Mouse (Mus musculus) WW6 (cell line): ENCODE data around the gene Gcfc2.

Experiments
- DNase-seq: peaks from one replicate; pipeline ENCODE4 v3.0.0-alpha.2; 2013; ENCODE audit warnings: low read depth, low spot score

The Gcfc2 gene

DNA sequence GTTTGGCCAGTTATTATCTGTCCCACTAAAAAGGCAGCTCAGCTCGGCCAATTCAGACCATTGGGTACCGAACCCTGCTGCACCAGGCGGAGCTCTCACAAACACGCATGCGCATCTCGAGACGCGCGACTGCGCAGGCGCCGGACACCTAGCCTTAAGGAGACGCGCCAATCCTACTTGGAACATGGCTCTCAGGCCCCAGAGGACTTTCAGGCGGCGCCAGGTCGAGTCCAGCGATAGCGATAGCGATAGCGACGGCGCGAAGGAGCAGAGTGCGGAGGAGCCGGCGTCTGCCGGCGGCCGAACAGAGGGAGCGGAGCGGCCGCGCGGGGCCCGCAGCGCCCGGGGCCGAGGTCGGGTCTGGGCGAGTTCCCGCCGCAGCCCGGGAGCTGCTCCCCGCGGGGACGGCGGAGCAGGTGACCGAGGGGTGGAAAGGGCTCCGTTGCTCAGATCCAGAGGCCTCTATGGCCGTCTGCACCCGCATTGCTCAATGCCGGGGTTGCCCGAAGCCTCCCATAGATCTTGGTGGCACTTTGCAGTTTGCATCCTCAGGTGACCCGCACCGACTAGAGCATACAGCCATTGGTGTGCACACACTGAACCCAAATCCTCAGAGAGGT lies at the start of gene Gcfc2:
Gcfc2 (plus strand) TSS at position 147 of the 620 bp plus-strand sequence.
- peak; percentile 83 for DNase-seq

- DNase-seq: no peak
Measured at GRCm38 (mm10) chr6:81895678-81896230, 27.7 kb upstream of the Gcfc2 start.

DNA sequence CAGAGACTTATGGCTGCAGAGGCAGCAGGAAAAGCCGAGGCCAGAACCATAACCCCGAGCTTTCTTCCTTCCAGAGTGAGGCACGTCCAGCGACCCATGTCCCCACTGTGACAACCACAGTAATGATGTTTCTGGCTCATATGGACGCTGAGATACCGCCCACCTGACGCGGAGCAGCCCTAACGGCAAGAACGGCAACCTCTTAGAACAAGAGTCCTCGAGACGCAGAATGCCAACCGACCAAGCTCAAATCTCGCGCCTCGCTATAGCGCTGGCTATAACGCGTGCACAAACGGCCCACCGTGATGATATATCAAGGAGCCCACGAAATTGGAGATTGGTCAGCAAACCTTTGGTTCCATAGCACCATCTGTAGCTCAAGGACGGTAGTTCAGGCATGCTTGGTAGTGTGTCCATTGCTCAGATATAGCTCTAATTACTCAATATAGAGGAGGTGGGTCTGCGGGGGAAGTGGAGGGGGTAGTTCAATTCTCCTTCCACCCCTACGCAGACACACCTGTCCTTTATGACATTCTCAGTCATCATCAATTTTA lies 13.1 kb upstream of the Gcfc2 start:
- no peak for DNase-seq

GRCm38 (mm10) chr6:81911244-81911643 lies 12.2 kb upstream of the Gcfc2 start:
- no peak for DNase-seq

DNA sequence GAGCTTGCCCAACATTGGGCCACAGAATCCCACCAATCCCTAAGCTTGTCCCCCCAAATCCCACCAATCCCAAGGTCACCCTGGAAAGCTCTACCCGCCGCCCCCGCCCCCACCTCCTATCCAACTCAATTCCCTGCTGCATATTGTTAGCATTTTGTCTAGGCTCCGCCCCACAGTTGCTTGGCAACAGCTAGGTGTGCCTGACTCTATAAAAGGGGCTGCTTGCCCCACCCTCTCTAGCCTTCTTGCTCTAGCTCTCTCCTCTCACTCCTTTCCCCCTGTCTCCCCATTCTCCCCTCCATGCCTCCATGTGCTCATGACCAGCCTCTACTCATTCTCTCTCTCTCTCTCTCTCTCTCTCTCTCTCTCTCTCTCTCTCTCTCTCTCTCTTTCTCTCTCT lies 11.8 kb upstream of the Gcfc2 start:
- no peak for DNase-seq

DNA sequence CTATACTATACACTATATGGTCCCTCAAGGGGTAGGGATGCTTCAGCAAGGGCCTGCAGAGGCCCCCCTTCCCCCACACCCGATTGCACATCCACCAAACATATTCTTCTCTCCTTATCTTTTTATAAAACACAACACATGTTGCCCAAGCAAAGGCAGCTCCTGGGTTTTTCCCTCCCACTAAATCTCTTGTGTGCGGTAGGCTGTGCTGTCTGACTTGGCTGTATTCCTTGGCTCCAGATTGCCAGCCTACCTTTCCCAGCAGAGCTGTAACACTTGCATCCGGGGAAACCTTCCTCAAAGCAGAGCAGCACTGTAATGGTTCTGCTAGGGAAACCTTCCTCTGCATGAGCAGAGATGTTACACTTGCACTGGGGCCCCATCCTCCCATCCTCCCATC lies 11.3 kb upstream of the Gcfc2 start:
- DNase-seq: no peak

DNA sequence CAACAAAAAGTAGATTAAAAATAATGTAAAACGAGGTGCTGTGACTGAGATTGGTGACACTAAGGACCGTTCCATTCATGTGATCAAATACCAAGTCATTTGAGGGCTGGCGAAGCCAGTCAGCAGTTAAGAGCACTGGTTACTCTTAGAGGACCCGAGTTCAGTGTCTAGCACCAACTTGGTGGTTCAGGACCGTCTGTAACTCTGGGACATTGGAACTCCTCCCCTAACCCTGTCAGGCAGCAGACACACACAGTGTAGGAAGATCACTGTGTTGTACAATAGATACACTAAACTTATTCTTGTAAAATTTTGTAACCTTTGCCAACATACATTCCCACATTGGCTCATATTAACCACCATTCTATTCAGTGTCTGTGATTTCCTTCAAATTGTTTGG lies 835 bp downstream of the Gcfc2 start:
- no peak for DNase-seq

DNA sequence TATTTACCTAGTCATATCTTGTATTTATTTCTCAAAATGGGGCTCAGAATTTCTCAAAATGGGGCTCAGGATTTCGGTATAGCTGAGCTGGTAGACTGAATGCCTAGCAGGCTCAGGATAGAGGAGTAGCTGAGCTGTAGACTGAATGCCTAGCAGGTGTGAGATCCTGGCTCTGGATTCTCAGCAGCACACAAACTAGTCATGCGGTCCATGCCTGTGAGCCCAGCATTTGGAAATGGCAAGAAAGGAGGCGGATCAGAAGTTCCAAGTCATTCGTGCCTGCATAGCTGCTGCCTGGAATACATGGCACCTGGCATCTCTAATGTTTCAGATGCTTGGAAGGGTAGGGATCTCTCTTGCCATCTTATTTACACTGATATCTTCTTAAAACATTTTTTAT lies 5.9 kb downstream of the Gcfc2 start:
- DNase-seq: no peak

GRCm38 (mm10) chr6:81933281-81933680 lies 9.8 kb downstream of the Gcfc2 start:
- DNase-seq: no peak

DNA sequence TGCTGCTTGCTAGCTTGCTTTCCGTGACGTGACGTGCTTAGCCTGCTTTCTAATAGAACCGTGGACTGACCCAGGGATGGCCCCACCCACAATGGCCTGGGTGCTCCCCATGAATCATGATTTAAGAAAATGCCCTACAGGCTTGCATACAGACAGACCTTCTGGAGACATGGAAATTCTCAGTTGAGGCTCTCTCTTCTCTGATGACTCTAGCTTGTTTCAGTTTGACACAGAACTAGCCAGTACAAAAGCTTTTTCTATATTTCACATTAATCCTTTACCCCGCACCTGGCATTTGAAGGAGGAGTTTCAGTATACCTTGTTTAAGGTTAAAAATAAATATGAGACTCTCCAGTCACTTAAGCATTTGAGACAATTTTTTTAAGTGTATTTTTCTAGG lies 18.2 kb downstream of the Gcfc2 start:
- no peak for DNase-seq

- DNase-seq: no peak
Measured at GRCm38 (mm10) chr6:81943281-81943680, 19.8 kb downstream of the Gcfc2 start.

GRCm38 (mm10) chr6:81944432-81944831 lies 21.0 kb downstream of the Gcfc2 start:
- no peak for DNase-seq

DNA sequence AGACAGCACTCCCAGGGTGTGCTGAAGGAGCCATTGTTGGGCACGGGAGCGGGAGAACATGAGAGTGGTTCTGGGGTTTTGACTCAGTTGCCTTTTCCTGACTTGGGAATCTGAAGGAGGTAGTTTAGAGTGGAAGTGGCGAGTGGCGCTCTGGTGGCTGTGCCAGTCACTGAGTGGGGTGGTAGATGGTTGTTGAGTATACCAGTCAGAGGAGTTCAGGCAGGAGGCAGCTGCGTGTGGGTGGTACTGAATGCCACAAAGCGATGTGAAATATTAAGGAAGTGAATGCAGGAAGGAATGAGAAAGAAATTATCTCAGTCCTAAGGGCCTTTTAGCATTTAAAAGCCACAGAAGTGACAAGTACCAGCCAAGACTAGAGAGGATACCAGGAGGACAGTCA lies 23.4 kb downstream of the Gcfc2 start:
- DNase-seq: no peak

- DNase-seq: no peak
Measured at GRCm38 (mm10) chr6:81955133-81955532, 31.7 kb downstream of the Gcfc2 start.

DNA sequence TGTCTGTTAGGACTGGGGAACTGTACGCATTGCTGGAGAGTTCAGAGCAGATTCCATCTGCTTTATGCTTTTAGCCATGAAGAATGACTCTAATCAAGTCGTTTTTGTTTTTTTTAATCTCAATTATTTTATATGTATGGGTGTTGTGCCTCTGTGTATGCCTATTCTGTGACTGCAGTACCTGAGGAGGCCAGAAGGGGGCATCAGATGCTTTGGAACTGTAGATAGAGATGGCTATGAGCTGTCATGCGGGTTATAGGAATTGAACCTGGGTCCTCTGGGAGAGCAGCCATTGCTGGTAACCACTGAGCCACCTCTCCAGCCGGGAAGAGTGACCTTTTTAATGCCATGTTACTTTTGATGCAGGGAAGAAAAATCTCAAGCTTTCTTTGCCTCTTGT lies 32.9 kb downstream of the Gcfc2 start:
- no peak for DNase-seq

DNA sequence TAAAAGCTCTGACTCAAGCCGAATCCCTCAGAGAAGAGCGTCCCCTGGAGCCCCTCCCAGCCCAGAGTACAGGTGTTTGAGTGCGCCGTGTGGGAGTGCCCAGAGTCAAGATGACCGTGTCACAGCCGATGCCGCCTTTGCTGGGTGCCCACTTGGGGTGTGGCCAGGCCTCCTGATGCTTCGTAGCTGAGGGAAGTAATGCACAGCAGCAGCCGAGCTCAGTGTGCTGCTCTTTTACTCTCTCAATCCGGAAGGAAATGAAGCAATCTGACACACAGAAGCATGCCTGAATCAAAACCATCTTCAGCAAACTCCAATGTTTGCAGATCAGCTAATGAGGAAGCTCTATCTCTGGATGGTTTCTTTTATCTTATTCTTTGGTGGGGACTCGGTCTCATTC lies 34.5 kb downstream of the Gcfc2 start:
- no peak for DNase-seq

DNA sequence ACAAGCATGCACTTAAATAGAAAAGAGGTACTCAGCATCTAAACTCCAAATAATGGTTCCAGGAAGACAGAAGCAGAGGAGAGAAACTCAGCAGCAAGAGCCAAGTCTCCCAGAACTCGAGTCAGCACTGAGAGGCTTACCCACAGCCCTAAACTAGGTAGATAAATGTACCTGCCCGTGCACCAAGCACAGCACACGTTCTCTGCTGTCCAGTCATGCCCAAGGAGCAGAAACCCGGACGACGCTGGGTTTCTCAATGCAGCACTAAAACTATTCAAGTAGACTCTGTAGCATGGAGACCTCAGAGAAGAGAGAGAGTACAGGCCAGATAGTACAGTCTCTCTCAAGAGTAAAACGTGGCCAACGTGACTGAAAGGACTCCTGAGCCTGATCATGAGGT lies 36.4 kb downstream of the Gcfc2 start:
- no peak for DNase-seq

GRCm38 (mm10) chr6:81960284-81960683 lies 36.8 kb downstream of the Gcfc2 start:
- no peak for DNase-seq

DNA sequence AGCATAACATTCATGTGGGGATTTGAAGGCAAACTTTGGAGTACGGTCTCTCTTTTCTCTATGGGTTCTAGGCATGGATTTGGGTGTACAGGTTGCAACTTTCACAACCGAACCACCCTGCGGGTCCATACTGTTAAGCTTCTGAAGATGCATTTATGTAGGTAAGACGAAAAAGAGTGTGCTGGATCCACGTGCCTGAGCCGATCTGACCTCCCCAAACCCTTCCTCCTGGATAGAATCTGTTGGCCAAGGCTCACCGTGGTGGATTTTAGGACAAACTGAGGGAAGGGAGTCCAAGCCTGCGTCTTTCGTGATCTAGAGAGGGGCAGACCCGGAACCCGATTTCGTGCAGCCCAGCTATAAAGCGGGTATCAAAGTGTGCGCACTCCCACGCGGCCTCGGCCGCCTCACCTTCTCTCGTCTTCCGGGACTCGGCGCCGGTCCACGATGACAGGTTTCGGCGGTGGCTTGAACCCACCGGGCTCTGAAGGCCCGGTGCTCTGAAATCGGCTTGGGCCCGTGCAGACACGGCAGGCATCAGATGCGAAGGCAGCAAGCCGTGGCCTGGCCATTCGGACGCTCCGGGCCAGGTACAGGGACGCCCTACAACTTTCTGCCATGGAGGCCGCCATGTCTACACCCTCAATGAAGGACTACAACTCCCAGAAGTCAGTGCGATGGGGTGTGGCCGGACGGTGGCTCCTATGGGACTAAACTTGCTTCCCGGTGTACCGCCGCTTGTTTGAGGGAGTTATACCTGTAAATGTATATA lies 42.0 kb downstream of the Gcfc2 start, which contains the start of gene Mrpl19:
Mrpl19 (minus strand) TSS at position 663 of the 772 bp plus-strand sequence.
- peak; percentile 62 for DNase-seq

DNA sequence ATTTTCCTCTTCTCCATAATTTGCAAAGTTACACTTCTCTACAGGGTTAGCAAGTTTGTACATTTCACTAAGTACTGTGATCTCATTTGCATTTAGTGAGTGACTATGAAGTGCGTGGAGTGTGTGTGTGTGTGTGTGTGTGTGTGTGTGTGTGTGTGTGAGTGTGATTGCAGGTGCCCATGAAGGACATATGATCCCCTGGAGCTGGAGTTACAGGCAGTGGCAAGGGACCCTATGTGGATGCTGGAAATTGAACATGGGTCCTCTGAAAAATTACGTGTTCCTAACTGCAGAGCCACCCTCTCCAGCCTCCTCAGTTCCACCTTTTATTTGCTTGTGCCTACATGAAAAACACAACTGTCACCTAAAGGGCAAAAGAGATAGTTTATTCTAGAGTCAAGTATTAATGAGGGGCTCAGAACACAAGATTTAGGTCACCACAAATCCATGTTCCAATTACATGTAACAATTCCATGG lies 42.6 kb downstream of the Gcfc2 start:
- no peak for DNase-seq

GRCm38 (mm10) chr6:81971196-81971595 lies 47.7 kb downstream of the Gcfc2 start:
- no peak for DNase-seq

DNA sequence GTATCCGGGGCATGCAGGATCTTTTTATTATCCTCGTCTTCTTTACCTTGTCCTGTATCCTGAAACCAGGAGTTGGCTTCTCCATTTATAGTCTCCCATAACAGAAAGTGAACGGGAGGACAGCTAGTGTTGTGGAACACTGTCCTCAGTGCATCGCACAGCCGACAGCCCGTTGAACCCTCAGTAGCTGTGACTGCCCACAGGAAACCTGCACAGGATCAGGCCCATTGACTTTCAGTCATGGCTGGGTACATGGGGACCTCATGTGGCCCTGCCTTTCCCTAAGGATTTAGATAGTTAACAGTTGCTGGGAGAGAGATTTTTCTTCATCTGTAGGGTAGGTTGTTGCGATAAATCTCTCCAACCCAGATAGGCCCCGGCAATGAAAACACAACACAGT lies 49.1 kb downstream of the Gcfc2 start:
- DNase-seq: no peak
